Mouse (Mus musculus) heart, postnatal 4 days (tissue): ENCODE data around the gene Itga5. TPM values are rescaled to one million over a fixed set of nuclear protein-coding genes. Genes with fewer than 3 reads are reported as not detected.

Source experiments
- DNase-seq: peaks from one replicate; pipeline ENCODE4 v3.0.0; 2021
- total RNA-seq, 2 experiments: library from RNA; stranded (reverse); gene quantifications; 2 replicates each; pipeline ENCODE4 v1.2.3; 2021

Itga5 gene
- total RNA-seq, 2 experiments from 2014 or later: 120 to 121 TPM

DNA sequence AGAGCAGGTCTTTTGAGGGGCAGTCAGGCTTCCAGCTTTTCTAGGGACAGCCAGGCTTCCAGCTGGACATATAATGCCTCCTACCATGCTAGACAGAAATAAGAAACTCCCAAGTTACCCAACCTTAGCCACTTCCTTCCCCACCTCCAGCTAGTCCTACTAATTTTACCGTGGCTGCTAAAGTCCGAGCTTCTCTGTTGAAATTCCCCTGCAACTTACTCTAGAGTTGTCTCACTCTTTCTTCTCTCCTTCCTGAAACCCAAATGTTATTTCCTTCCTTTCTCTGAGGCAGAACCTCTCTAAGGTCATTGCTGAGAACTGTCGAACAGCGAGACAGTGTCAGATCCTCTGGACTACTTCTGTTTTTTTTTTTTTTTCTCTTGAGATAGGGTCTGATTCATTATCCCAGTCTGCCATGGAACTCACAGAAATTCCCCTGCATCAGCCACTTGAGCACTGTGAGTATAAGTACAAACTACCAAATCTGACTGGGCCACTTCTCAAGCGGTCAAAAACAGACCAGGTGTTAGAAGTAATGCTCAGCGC is 56.1 kb downstream of the Itga5 start, which contains the start of gene Gpr84:
Gene Gpr84 (minus strand): TSS at position 248 of the 546 bp plus-strand sequence.
- DNase-seq: no peak

DNA sequence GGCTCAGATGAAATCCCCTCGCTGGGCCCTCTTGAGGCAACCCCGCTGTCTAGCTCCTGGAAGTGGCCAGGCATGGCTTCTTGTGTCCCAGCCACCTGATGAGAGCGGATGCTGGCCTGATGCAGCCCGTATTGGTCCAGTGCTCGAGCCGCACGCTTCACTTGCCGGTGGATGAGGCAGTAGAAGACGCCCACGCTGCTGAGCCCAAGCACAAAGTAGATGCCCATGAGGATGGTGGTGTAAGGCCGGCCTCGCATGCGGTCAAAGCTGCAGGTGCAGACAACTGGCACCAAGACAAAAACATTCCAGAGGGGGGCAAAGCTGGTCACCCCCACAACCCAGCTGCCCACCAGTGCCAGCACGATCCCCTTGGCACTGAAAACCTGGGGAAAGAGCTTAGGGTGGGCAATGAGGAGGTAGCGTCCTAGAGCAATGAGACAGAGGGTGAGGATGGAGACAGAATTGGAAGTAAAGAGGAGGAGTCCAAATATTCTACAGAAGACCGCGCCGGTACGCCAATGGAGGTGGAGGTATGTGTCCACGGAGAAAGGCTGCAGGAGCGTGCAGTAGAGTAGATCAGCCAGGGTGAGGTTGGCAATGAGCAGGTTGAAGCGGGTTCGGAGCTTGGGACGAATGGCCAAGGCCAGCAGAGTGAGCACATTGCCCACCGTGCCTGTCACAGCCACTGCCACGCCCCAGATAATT is 57.5 kb downstream of the Itga5 start:
- DNase-seq: no peak

DNA sequence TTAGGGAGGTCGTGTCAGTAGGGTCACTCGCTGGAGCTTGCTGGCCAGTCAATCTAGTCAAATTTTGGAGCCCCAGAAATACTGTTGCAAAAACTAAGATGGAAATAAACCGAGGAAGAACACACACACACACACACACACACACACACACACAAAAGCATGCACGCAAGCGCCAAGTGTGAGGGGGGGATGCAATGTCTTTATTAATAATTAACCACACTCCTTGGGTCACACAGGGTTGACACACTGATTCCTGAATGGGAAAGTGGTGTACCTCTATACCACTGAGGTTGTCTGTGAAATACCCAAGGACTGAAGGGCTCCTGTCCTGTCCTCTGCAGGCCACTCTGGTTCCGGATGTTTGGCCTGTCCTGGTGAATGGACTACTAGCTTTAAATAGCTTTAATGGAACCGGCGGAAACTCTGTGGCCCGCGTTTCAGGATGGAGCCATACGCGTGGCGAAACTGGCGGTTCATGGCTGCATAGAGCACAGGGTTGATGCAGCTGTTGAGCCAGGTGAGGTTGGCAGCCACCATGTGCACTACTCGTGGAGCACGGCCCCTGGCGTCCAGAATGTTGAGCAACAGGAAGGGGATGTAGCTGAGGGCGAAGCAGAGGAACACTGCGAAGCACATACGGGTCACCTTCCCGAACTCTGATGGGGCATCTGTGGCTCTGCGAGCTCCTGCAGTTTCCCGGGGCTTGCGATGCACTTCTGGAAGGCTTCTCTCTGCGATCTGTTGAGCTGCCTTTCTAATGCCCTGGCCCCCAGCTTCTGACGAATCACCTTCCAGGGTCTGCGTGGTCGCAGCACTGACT is 58.3 kb downstream of the Itga5 start:
- peak; percentile 32 for DNase-seq

DNA sequence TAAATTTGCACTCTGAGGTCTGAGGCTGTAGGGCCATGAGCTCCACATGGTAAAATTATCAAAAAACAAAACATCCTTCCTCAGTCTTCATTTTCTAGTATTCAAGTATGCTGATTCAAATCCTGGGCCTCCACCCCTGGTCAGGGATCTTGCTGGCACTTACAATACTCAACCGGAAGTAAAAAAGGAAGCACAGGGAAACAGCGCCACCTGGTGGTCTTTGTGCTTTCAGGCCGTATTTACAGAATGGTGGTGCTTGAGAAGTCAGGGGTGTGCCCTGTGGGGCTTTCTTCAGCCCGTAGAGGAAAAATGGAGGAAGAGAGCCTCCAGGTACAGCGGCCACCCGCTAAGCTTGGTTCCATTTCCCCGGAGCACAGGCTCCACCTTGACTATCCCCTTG is 59.4 kb downstream of the Itga5 start:
- peak; percentile 95 for DNase-seq

DNA sequence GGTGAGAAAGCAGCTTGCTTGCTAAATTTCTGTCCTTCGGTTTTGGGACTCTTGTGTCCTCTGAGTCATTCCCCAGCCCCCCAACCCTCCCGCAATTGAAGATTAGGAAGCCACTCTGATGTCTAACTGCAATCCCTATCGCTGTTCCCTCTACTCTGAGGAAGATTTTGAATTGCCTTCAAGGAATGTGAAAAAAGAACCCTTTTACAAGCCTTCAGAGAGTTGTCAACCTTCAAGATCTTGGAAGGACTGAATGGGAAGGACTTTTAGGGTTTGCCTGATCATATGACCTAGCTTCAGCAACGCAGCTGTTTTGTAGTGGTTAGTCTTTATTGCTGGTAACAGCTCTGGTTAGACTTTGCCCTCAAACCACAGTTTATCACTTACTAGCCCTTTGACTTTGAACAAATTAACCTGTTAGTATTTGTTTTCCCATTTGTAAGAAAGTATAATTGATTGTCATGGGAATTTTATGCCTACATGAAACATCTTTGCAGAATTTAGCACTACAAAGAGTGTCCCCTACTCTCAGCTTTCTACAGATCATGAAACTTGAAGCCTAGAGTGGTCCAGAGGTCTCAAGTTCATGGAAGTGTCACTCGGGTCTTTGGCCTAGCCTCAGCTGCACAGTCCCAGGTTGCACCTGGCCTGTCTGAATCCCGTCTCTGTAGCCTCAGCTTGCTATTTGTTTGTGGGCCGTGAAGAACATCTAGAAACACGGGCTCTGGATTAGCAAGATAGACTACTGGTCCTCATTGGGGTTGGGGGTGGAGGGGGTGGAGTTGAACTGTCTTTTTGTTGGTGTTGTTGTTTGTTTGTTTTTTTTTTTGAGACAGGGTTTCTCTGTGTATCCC is 60.5 kb downstream of the Itga5 start:
- DNase-seq: no peak

DNA sequence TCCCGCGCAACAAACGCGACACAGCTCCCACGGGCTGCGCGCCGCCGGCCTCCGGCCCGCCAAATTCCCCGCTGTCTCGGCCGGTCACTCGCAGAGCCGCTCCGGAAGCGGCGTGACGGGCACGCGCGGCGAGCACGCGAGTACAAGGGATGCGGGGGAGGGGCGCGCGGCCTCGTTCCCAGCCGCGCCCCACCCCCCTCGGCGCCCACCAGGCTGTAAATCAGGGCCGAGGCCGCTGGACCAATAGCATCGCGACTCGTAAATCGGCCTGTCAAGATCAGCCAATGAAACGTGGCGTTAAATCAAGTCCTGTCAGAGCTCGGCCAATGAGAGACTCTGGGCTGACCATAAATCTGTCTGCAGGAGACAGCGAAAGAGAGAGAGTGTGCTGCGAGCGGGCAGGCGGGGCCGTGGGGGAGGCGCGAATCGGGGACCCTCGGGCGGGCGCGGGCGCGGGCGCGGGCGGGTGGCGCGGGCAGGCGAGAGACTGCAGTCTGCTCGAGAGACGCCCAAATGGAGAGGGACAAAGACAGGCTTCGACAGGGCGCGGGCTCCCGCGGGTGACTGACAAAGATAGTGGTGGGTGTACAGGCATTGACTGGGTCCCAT is 61.4 kb downstream of the Itga5 start:
- DNase-seq: peak; percentile 95

DNA sequence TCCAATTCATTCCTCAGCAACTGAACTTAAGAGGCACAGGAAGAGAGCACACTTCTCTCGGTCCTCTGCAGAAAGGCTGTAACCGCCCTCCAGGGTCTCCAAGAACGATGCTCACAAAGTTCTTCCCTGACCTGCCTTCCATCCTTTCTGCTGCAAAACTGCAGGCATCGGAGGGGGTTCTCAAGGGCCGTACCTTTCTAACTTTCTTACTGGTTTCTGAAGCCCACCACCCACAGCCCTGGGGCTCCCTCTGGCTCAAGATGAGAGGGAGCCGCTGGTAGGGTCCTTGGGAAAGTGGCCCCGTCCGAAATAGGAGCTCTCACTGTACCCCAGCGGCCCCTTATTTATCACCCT is 62.0 kb downstream of the Itga5 start:
- DNase-seq: peak; percentile 31

DNA sequence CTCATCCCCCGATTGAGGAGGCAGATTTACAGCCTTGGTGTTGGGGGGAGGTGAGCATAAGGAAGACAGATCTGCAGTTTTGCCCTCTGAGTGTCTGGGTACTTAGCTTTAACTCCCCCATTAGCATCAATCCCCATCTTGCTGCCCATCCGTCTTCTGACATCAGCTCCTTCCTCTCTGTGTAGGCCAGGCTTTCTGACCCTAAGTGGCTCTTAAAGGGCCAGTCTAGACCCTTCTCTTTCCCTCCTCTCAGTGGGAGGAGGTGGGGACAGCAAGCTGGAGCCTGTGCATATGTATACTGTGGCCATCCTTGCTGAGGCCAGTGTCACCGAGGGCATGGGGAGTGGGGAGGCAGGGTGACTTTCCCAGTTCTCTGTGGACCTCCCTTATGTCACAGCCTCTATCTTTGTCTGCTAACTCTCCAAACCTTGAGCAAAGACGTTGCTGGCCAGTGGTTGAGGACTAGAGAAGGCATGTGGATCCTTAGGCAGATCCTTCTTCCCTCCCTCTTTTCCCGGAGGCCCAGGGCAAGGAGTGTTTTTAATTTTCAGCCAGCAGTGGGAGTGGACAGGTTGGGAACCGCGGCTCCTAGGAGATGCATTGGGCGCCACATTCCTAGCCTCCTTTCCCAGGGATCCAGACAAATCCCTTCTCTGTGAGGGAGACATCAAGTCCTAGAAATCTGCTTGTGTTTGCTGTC is 62.5 kb downstream of the Itga5 start:
- DNase-seq: peak; percentile 17

DNA sequence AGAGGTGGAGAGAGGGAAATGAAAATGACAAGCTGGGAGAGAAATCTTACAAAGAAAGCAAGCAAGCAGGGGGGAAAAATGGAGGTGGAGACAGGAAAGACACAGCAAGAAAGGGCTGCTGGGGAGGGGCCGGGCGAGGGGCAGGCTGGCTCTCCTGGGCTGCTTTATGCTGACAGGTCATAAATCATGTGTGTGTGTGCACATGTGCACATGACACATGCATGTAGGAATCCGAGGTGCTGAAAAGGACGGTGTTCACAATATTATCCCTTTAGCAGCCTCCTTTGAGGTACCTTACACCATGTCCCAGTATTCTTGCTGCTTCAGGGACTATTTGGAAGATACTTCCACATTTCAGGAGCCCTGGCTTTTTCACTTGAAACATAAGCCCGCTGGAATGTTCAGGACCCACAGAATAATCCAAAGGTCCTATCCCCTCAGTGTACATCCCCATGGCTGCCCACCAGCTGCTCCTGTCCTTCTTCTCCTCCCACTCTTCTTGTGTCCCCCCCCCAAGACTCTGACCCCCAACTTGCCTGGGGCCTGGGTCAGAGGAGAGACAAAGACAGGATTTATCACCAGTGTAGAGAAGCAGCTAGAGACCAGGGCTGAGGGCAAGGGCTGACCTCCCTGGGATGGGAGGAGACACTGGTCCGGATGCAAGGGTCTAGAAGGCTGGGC is 64.1 kb downstream of the Itga5 start:
- no peak for DNase-seq

DNA sequence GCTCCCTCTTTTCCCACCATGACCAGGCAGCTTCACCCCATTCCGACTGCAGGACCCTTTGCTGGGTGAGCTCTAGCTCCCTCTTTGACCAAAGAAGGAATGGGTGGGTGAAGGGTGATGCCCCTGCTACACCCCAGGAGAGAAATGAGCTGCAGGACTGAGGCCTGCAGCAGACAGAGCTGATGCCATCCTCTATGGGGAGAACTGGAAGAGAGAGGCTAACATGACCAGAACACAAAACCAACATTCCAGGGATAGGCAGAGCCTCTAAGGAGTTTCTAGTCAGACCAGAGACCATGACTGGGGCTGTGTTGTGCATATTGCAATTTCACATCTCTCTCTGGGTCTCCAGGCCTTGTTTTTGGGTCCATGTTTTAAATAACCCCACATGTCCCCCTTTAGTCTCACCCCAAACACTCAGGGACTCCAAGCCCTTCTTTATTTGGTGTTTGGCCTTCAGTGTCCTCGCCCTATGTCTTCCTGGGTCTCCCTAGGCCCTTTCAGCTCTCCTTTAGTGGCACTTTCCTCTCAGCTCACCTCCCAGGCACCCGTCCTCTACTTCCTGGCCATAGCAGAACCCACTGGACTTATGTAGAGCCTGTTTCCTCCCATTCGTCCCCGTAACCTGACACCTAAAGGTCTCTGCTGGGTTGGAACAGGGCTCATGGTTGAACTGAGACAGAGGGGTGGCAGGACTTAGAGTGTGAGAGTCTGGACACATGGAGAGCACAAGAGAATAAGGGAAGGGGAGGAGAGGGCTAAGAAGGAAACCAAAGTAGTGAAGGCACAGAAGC is 64.8 kb downstream of the Itga5 start:
- no peak for DNase-seq

DNA sequence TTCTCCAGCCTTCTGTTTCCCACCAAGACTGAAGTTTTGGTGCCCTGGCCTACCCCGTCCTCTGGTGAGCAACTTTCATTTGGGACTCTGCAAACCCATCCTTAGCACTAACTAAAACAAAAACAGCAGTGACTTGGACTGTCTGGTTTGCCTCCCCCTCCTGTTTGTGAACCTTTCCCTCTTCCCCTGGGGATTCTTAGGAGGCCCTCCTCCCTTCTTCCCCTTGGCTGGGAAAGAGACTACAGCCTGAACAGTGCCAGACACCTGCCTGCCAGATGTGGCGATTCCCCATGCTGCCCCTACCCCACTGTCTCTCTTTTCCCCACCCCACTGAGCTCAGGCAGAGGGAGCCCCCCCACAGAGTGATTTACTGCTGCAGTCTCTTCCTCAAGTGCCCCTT is 65.5 kb downstream of the Itga5 start:
- DNase-seq: no peak

DNA sequence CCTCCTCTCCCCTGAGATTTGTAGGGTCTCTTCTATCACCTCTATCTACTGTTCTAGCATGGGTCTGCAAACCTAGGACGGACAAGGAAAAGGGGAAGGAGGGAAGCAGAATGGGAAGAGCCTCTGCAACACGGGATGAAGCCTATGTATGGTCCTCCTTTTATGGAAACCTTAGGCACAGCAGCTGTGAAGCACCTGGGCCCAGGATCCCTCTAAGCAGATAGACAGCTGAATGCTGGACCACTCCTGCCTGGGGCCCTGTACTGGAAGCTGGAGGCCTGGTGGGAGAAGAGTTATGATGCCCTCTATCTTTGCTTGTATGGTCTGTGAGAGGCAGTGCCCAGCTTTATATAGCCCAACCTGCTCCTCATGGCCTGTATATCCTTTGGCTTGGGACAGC is 66.0 kb downstream of the Itga5 start:
- DNase-seq: no peak

DNA sequence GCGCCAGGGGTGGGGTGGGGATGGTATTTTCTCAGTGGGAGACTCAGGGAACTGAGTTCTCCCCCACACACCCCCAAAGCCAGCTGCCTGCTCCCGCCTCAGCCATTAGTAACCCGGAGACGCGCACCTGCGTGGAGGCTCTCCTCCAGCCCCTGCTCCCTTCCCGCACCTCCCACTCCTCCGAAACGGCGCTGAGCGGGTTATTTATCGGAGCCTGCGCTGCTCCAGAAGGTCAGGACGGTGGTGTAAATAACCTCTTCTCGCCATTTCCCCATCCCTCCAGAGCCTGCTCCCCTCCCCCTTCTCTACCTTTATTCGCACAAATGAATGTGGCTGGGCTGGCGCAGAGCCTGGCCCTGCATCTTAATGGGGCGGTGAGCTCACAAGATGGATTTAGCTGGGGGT is 66.5 kb downstream of the Itga5 start:
- DNase-seq: peak; percentile 51

DNA sequence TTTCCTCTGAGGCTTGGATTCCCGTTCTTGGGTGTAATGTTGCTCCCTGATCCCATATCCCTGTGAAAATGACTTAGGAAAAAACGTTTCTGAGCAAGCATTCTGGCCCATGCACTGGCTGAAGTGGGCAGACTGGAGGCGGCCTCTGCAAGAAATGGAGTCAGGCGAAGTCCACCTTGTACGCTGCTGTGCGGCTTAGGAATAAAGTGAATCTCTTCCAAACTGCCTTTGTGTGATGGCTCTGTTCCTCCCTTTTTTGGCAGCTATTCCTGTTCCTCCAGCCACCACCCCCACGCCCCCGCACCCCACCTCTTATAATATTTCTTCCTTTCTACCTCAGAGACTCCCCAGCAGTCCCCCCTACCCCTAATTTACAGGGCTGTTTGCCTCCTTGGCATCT is 66.9 kb downstream of the Itga5 start:
- DNase-seq: no peak

DNA sequence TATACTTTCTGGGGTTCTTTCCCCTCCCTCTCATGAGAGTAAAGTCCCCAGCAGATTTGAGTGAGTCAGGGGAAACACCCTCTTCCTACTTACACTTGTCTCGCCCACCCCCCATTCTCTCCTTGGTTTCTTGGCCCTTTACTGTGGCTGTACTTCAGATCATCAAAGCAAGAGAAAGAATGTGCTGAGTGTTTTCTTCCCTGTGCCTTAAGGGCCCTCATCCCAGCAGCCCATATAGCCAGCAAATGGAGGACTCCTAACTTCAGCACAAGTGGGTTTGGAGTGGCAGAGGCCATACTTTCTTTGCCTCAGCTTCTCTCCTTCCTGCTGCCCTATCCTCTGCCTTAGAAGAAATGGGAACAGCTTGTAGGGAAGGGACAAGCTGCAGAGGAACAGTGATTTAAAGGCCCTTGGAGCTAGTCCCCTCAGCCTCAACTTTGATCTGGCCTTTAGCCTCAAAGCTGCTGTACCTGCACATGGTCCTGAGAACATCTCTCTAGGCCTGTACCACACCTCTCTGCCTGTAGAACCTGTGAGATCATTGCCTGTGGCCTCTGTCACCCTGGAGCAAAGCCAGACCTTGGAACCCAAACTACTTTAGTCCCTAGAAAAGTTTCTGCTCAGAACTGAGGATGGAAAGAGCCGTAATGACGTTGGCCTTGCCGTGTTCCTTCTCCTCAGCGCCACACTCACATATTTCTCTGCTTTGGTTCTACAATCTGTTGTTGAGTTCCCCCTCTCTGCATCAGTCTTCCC is 67.5 kb downstream of the Itga5 start:
- no peak for DNase-seq

DNA sequence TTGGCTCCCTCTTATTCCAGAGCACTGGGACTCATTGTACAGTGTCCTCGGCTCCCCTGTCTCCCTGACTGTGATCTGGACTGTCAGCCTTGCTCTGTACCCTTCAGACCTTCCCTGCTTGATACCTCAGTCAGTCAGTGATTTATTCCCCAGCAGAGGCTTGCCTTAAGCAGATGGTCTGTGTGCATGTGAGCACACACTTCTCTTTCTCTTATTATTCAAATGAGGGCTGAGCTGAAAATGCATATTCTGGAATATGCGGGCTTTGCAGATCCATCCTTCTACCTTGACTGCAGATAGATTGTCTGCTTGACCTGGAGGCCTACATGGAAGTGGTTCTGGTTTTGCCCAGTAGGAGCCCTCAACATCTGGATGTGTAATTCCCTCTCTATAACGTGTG is 68.5 kb downstream of the Itga5 start:
- DNase-seq: no peak

DNA sequence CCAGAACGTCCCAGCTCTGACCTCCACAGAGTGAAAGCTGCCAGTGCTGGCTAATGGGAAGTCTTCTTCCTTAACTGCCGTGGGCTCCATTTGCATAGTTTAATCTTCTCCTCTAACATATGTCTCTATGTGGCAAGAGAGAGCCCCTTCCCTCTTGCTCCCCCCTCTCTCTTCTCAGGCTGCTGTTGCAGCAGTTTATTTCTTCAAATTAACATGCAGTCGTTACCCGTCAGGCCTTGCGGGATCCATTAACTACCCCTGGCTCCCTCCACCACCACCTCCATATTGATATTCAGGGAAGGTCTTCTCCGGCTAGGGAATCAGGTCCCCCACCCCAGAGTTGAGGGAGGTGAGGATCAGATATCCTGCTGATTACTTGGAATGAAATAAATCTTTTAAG is 69.2 kb downstream of the Itga5 start:
- DNase-seq: no peak

DNA sequence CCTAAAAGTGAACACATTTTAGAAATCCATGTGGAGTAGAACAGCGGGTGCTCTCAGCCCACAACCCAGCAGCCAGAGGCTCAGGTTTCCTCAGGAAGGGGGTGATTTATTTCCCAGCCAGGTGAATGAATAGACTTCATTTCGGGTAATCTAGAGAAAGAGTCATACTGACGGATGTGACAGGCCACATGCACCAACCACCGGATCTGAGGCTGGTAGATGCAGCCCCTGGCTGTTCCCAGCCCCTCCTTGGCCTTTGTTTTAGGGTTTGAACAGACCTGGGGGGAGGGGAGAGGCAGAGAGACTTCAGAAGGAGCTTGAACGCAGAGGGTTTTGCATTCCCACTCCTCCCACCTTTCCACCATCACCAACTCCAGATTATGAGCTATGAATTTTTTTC is 70.7 kb downstream of the Itga5 start:
- DNase-seq: no peak

DNA sequence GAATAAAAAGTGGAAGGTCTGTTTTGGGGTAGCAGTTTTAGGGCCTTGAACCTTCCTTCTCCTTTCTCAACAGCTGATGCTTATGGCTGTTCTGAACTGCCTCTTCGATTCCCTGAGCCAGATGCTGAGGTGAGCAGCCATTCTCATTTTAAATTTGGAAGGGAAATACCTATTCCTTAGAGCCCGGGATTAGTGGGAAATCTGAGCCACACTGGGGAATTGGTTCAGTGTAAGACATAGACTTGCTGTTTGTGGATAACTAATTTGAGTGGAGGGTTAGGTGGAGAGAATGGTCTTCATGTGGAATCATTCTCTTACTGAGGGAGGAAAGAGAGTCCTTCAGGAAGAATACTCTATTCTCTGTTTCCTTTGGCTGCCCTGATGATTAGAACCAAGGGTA is 71.9 kb downstream of the Itga5 start:
- no peak for DNase-seq
